Mouse (Mus musculus) ES-Bruce4 (cell line): ENCODE data around the gene Tns2. TPM values are rescaled to one million over a fixed set of nuclear protein-coding genes. Genes with fewer than 3 reads are reported as not detected.

ENCODE experiments used
- H3K27ac ChIP-seq: 2 replicates; pipeline ENCODE4 v1.5.1; 2012; ENCODE audit warnings: low read length, inconsistent platforms; ENCODE audit not compliant: insufficient read depth
- H3K27me3 ChIP-seq: 2 replicates; pipeline ENCODE4 v1.6.1; 2012; ENCODE audit warnings: mild to moderate bottlenecking, low read length, inconsistent platforms; ENCODE audit not compliant: control insufficient read depth, poor library complexity, insufficient read depth, severe bottlenecking
- H3K36me3 ChIP-seq: 2 replicates; pipeline ENCODE4 v1.6.1; 2012; ENCODE audit warnings: inconsistent platforms, mild to moderate bottlenecking, low read length, moderate library complexity; ENCODE audit not compliant: control insufficient read depth, poor library complexity, insufficient read depth, severe bottlenecking
- H3K4me1 ChIP-seq: one replicate; pipeline ENCODE4 v1.8.1; 2011; ENCODE audit warnings: low read length; ENCODE audit not compliant: control insufficient read depth, insufficient read depth
- H3K4me3 ChIP-seq: 2 replicates; pipeline ENCODE4 v1.5.1; 2011; ENCODE audit warnings: low read depth, mild to moderate bottlenecking, low read length
- H3K9ac ChIP-seq: 2 replicates; pipeline ENCODE4 v1.6.1; 2012; ENCODE audit warnings: low read depth, mild to moderate bottlenecking, inconsistent platforms; ENCODE audit not compliant: poor library complexity, severe bottlenecking
- H3K9me3 ChIP-seq: replicated peaks from 2 replicates; pipeline ENCODE4 v1.6.1; 2012; ENCODE audit warnings: mild to moderate bottlenecking, low read length, inconsistent platforms; ENCODE audit not compliant: control insufficient read depth, poor library complexity, insufficient read depth, severe bottlenecking
- CTCF ChIP-seq: IDR thresholded peaks from one replicate; pipeline ENCODE4 v1.8.1; 2011; ENCODE audit warnings: low read depth, low read length
- EP300 ChIP-seq: IDR thresholded peaks from 2 replicates; pipeline ENCODE4 v1.6.1; 2011; ENCODE audit warnings: low read depth, low read length; ENCODE audit not compliant: insufficient read depth
- POLR2A ChIP-seq: IDR thresholded peaks from one replicate; pipeline ENCODE4 v1.8.1; 2011; ENCODE audit warnings: low read length; ENCODE audit not compliant: insufficient read depth
- polyA plus RNA-seq: library from polyadenylated mRNA; stranded (reverse); fragments of >200 nt; gene quantifications from 2 replicates; pipeline ENCODE4 v1.2.4, GENCODE M21; 2011; ENCODE audit warnings: low read depth; ENCODE audit not compliant: missing spikeins, insufficient read depth, insufficient read length

Gene Tns2
- polyA plus RNA-seq, 1 experiment, result 10.4 TPM

DNA sequence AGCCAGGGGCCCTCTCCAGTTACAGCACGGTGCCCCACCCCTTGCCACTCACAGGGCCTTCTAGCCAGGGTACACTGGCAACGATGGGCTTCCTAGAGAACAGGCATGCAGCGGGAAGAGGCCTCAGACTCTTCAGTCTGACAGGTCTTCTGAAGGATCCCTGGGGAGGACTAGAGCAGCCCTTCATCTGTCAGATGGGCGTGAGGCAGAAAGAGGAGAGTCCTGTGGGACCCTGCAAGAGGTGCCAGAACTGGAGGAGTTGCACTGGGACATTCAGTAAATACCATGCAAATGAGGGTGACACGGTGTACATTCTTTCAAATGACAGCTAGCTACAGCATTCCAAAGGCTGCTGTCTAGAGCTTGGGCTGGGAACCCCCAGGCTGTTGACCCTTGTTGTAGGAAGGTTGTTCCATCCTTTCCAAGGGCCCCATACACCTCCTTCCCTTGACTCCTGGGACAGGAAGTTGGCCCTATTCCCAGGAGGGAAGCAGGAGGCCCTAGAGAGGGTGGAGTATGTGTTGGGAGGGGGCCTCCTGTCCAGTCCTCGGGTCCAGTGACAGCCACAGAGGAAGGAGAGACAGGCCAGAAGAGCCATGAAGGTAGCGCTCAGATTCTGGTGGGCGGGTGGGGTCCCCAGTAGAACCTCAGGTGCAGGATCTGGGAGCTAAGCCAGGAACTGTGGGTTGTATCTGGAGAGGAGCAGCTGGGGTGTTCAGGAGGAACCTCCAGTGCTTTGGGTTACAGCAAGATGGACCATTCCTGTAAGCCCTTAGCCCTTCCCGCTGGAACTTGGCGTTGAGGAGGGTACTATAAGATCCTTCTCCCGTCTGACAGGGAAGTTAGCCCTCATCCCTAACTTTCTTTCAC, 1.7 kb downstream of the Tns2 start:
- peaks cover 5% of the 10 kb centered on the region for H3K36me3 ChIP-seq
- no peak overlapping the region for H3K9ac ChIP-seq
- H3K9me3 ChIP-seq, result no peaks in the 10 kb centered on the region
- peaks cover 10% of the 10 kb centered on the region for H3K4me1 ChIP-seq
- TF ChIP-seq EP300, result no peak
- no peak for TF ChIP-seq POLR2A
- TF ChIP-seq CTCF, result no peak
- no peaks in the 10 kb centered on the region for H3K27me3 ChIP-seq
- no peak overlapping the region for H3K27ac ChIP-seq
- H3K4me3 ChIP-seq, result no peak overlapping the region

GRCm38 (mm10) chr15:102102548-102103121, 2.4 kb downstream of the Tns2 start:
- Histone ChIP-seq H3K9ac (no peak overlapping the region), H3K27ac (no peak overlapping the region), H3K9me3 (no peaks in the 10 kb centered on the region), H3K36me3 (peaks cover under 1% of the 10 kb centered on the region; the same call in 1 of the 2 replicates), H3K4me1 (peaks cover 10% of the 10 kb centered on the region), H3K27me3 (no peaks in the 10 kb centered on the region), H3K4me3 (no peak overlapping the region)
- no peak for TF ChIP-seq POLR2A
- no peak for TF ChIP-seq CTCF
- 0 out of 2 replicates have a peak, but pooled peaks have one; percentile 11 for TF ChIP-seq EP300

- Histone ChIP-seq H3K27me3 (no peaks in the 10 kb centered on the region), H3K36me3 (no peaks in the 10 kb centered on the region), H3K27ac (no peak overlapping the region), H3K9ac (no peak overlapping the region), H3K9me3 (no peaks in the 10 kb centered on the region), H3K4me3 (no peak overlapping the region), H3K4me1 (peaks cover 10% of the 10 kb centered on the region)
- TF ChIP-seq CTCF (no peak), POLR2A (no peak), EP300 (no peak)
These were observed 3.2 kb downstream of the Tns2 start for GRCm38 (mm10) chr15:102103371-102103946.

DNA sequence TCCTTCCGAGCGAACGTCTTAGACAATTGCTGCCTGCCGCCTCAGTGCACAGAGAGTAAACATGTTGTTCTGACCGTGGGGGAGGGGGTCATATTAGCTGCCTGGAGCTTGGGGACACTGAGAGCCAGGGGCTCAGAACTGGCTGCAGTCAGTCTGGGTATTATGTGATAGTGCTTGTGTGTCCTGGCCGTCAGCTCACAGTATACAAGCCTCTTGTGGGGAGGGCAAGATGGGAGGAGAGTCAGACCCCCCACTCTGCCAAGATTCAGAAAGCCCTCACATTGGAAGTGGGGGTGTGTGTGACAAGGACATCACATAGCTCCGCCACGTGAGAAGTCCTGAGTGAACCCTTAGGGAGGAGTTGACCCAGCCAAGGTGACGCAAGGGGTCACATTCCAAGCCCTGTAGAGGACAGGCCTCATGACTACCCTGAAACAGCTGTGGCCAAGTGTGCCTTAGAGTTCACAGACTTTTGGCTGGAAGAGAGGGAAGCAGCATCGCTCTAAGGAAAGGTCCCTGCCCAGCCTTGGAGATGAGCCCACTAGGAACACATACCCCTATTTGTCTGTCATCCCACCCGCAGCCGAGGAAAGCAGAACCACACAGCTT, 3.8 kb downstream of the Tns2 start:
- TF ChIP-seq CTCF, result no peak
- TF ChIP-seq EP300, result peak; percentile 52; the same call in 1 of the 2 replicates
- TF ChIP-seq POLR2A, result no peak
- Histone ChIP-seq H3K36me3 (no peaks in the 10 kb centered on the region), H3K9me3 (no peaks in the 10 kb centered on the region), H3K9ac (no peak overlapping the region), H3K27me3 (no peaks in the 10 kb centered on the region), H3K4me3 (no peak overlapping the region), H3K27ac (no peak overlapping the region), H3K4me1 (peaks cover 10% of the 10 kb centered on the region)

- Histone ChIP-seq H3K9ac (no peak overlapping the region), H3K27me3 (no peaks in the 10 kb centered on the region), H3K4me3 (no peak overlapping the region), H3K27ac (no peak overlapping the region), H3K36me3 (no peaks in the 10 kb centered on the region), H3K9me3 (no peaks in the 10 kb centered on the region), H3K4me1 (peaks cover 10% of the 10 kb centered on the region)
- no peak for TF ChIP-seq EP300
- no peak for TF ChIP-seq POLR2A
- no peak for TF ChIP-seq CTCF
These were observed 5.1 kb downstream of the Tns2 start for GRCm38 (mm10) chr15:102105360-102105759.
